Mouse (Mus musculus) forebrain, embryonic 12.5 days (tissue): ENCODE results near the gene Vmn1r33. TPM values are rescaled to one million over a fixed set of nuclear protein-coding genes. Genes with fewer than 3 reads are reported as not detected.
"Not testable (repeated sequence)": the region's sequence is repeated elsewhere in the genome, so short reads cannot be mapped to it uniquely, and the experiment has no call there.

Experiments used
- ATAC-seq: fragments of 200-750 bp; cut with Nextera tagmentation; 2 replicates; pipeline ENCODE4 v1.8.0; 2017; ENCODE audit warnings: moderate TSS enrichment; ENCODE audit not compliant: low FRiP score
- H3K27ac ChIP-seq: fragments of 300-500 bp; sonication (generic); 2 replicates; pipeline ENCODE4 v1.5.1; 2016; ENCODE audit warnings: mild to moderate bottlenecking
- H3K27me3 ChIP-seq: fragments of 300-500 bp; sonication (generic); 2 replicates; pipeline ENCODE4 v1.6.1; 2016; ENCODE audit warnings: mild to moderate bottlenecking
- H3K36me3 ChIP-seq: fragments of 300-500 bp; sonication (generic); replicated peaks from 2 replicates; pipeline ENCODE4 v1.6.1; 2016; ENCODE audit warnings: mild to moderate bottlenecking
- H3K4me1 ChIP-seq: fragments of 300-500 bp; sonication (generic); 2 replicates; pipeline ENCODE4 v1.6.1; 2016
- H3K4me2 ChIP-seq: fragments of 300-500 bp; sonication (generic); 2 replicates; pipeline ENCODE4 v1.6.1; 2016; ENCODE audit warnings: mild to moderate bottlenecking, moderate library complexity
- H3K4me3 ChIP-seq: fragments of 300-500 bp; sonication (generic); replicated peaks from 2 replicates; pipeline ENCODE4 v1.5.1; 2016; ENCODE audit warnings: mild to moderate bottlenecking
- H3K9ac ChIP-seq: fragments of 300-500 bp; sonication (generic); 2 replicates; pipeline ENCODE4 v1.6.1; 2016; ENCODE audit warnings: mild to moderate bottlenecking
- H3K9me3 ChIP-seq: fragments of 300-500 bp; sonication (generic); 2 replicates; pipeline ENCODE4 v1.6.1; 2016
- WGBS: fragments of 180-500 bp; shearing (Covaris S2); methylation state at CpG from one replicate; pipeline ENCODE4 v1.1.7; 2016; 5-methylcytosine and 5-hydroxymethylcytosine counted together
- polyA plus RNA-seq: library from polyadenylated mRNA; unstranded; fragments of >200 nt; fragmentation: Nextera tagmentation; extraction: Ambion mirVana; gene quantifications from 2 replicates; pipeline ENCODE4 v1.2.1, GENCODE M21; 2016

Gene Vmn1r33
- polyA plus RNA-seq: not detected in 2 replicates

- H3K4me1 ChIP-seq, H3K9me3 ChIP-seq, H3K4me2 ChIP-seq, H3K27me3 ChIP-seq, H3K4me3 ChIP-seq, H3K36me3 ChIP-seq, ATAC-seq, H3K27ac ChIP-seq, H3K9ac ChIP-seq: not testable (repeated sequence)
Measured at GRCm38 (mm10) chr6:66618182-66618581, at the start of gene Vmn1r33. TSS of gene Vmn1r33 (minus strand) at chr6:66618282.

GRCm38 (mm10) chr6:66643779-66644178, 25.7 kb upstream of the Vmn1r33 start, which contains the start of gene Vmn1r34:
TSS of gene Vmn1r34 (minus strand) at chr6:66643879.
- 91% methylated on average over 1 of the region's 1 CpGs for WGBS
- H3K27me3 ChIP-seq: no peaks in the 10 kb centered on the region
- no peaks in the 10 kb centered on the region for H3K9me3 ChIP-seq

GRCm38 (mm10) chr6:66595804-66596203, 22.3 kb downstream of the Vmn1r33 start:
- Histone ChIP-seq H3K36me3 (no peaks in the 10 kb centered on the region), H3K4me3 (no peak overlapping the region), H3K4me1 (no peaks in the 10 kb centered on the region), H3K27ac (no peak overlapping the region), H3K9ac (no peak overlapping the region), H3K4me2 (no peak overlapping the region), H3K9me3 (no peaks in the 10 kb centered on the region), H3K27me3 (no peaks in the 10 kb centered on the region)
- no peak for ATAC-seq

More at GRCm38 (mm10) chr6:66643779-66644178, 25.7 kb upstream of the Vmn1r33 start, which contains the start of gene Vmn1r34:
- H3K9ac ChIP-seq: no peak within 1 kb of the TSS
- ATAC-seq: no peak
- H3K4me2 ChIP-seq: no peak within 1 kb of the TSS
- no peaks in the 10 kb centered on the region for H3K4me1 ChIP-seq
- H3K27ac ChIP-seq: no peak within 1 kb of the TSS
- no peaks in the 10 kb centered on the region for H3K36me3 ChIP-seq
- H3K4me3 ChIP-seq: no peak within 1 kb of the TSS

Other genes with a start within 250 kb of the Vmn1r33 start
- 108 and 114 TPM in 2 replicates for gene Mad2l1, start 82.9 kb downstream of the Vmn1r33 start, polyA plus RNA-seq
- gene Vmn1r32, start 58.2 kb downstream of the Vmn1r33 start, polyA plus RNA-seq: 0.11 and 0.23 TPM in 2 replicates
- gene Vmn1r34, start 25.6 kb upstream of the Vmn1r33 start, polyA plus RNA-seq: not detected in 2 replicates
- gene Vmn1r35, start 67.6 kb upstream of the Vmn1r33 start, polyA plus RNA-seq: not detected in 2 replicates
- gene Vmn1r36, start 100.9 kb upstream of the Vmn1r33 start, polyA plus RNA-seq: not detected in 2 replicates
- not detected in 2 replicates for gene Vmn1r37, start 111.1 kb upstream of the Vmn1r33 start, polyA plus RNA-seq
- gene Vmn1r38, start 164.3 kb upstream of the Vmn1r33 start, polyA plus RNA-seq: not detected in 2 replicates
- not detected in 2 replicates for gene Vmn1r39, start 192.3 kb upstream of the Vmn1r33 start, polyA plus RNA-seq